8 mouse cellular contexts compared by ENCODE assay signal in the genomic region with DNA sequence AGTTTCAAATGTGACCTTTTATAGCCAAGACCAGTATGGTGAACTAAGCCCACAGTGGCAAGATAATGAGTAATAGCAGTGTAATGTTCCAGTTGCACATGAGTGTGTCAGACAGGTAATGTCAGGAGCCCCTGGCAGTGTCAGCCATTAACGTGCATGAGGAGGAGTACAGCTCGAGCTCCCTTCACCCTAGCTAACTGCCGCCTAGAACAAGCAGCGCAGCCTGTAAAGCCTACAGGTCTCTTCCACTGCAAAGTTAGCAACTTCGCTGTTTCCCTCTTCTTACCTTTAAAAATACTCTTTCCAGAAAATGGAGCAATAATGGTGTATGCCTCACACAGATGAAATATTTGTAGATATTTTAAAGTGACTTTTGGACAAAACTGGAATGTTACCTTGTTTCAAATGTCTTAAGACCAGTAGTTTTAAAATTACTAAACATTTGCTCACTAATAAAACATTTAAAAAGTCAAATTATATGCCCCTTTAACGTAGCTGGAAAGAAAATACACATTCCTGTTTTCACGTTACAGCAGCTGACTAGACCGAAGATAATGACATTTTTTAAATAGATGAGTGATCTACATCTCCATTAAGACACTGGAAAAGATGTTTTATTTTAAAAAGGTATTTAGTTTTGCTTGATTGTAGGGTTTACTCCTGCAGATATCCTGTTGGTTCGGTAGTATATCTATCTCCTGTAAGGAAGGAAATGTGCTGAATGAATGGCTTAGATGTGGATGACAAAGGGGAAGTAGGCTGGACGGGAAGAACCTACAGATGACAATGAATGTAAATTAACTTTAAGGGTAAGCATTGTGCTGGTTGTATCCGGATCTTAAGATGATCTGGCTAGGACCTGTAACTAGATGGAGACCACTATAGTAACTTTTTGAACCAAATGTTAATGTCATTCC. TPM values are rescaled to one million over a fixed set of nuclear protein-coding genes. Genes with fewer than 3 reads are reported as not detected.
DNase-seq lines count a peak whose midpoint lies in the region; ATAC-seq and TF ChIP-seq lines count a peak whose summit lies in the region.

No protein-coding gene starts in this region.

- no peak for TF ChIP-seq CTCF in lung, embryonic 14.5 days (IDR thresholded peaks at IDR 0.05; ENCODE audit: low read depth)
- TF ChIP-seq CTCF in hindbrain, postnatal 0 days (IDR thresholded peaks at IDR 0.05; ENCODE audit: low read depth): no peak

- H3K4me2 ChIP-seq in lung, embryonic 14.5 days: peak overlapping the region; percentile 95
- peak overlapping the region; percentile 88 for H3K4me2 ChIP-seq in embryonic facial prominence, embryonic 12.5 days (replicated peaks)
- H3K4me2 ChIP-seq in hindbrain, postnatal 0 days (ENCODE audit: low read depth, low read length): peak overlapping the region; percentile 95
- H3K4me2 ChIP-seq in midbrain, embryonic 14.5 days (ENCODE audit: low read length): peak overlapping the region; percentile 97

- no peaks in the 10 kb centered on the region for H3K9me3 ChIP-seq in lung, embryonic 14.5 days (ENCODE audit: low read depth, low read length)
- no peaks in the 10 kb centered on the region for H3K9me3 ChIP-seq in embryonic facial prominence, embryonic 12.5 days
- no peaks in the 10 kb centered on the region for H3K9me3 ChIP-seq in hindbrain, postnatal 0 days (ENCODE audit: low read length)
- no peaks in the 10 kb centered on the region for H3K9me3 ChIP-seq in midbrain, embryonic 14.5 days (ENCODE audit: control insufficient read depth, low read length)

- no peak for DNase-seq in lung, embryonic 14.5 days
- DNase-seq in lung, postnatal 25 days (ENCODE audit: low spot score): no peak
- no peak for DNase-seq in hindbrain, postnatal 0 days (ENCODE audit: low spot score)
- DNase-seq in midbrain, embryonic 14.5 days: no peak
- DNase-seq in frontal cortex, postnatal 10 days (ENCODE audit: low spot score in 2 of 2): no peak
- DNase-seq in cerebellum, adult 11 months: no peak

- H3K27me3 ChIP-seq in lung, embryonic 14.5 days (ENCODE audit: insufficient read depth, low read length): no peaks in the 10 kb centered on the region
- H3K27me3 ChIP-seq in embryonic facial prominence, embryonic 12.5 days: no peaks in the 10 kb centered on the region
- no peaks in the 10 kb centered on the region for H3K27me3 ChIP-seq in hindbrain, postnatal 0 days (ENCODE audit: insufficient read depth, low read length)
- H3K27me3 ChIP-seq in midbrain, embryonic 14.5 days (ENCODE audit: control insufficient read depth, insufficient read depth, low read length): no peaks in the 10 kb centered on the region

- H3K9ac ChIP-seq in lung, embryonic 14.5 days: peak overlapping the region; percentile 98
- H3K9ac ChIP-seq in embryonic facial prominence, embryonic 12.5 days: peak overlapping the region; percentile 99
- peak overlapping the region; percentile 97; the same call in 1 of the 2 replicates for H3K9ac ChIP-seq in hindbrain, postnatal 0 days (replicated peaks; ENCODE audit: low read length)
- peak overlapping the region; percentile 88; the same call in 1 of the 2 replicates for H3K9ac ChIP-seq in midbrain, embryonic 14.5 days (replicated peaks; ENCODE audit: low read length)

- H3K36me3 ChIP-seq in lung, embryonic 14.5 days (ENCODE audit: insufficient read depth): peaks cover 37% of the 10 kb centered on the region
- no peaks in the 10 kb centered on the region for H3K36me3 ChIP-seq in embryonic facial prominence, embryonic 12.5 days
- no peaks in the 10 kb centered on the region for H3K36me3 ChIP-seq in hindbrain, postnatal 0 days (ENCODE audit: insufficient read depth, low read length)
- 0 out of 2 replicates have a peak, but pooled peaks cover 6% of the 10 kb centered on the region for H3K36me3 ChIP-seq in midbrain, embryonic 14.5 days (ENCODE audit: control insufficient read depth, insufficient read depth, low read length)

- H3K27ac ChIP-seq in lung, embryonic 14.5 days (ENCODE audit: low read depth): no peak overlapping the region
- H3K27ac ChIP-seq in embryonic facial prominence, embryonic 12.5 days: no peak overlapping the region
- H3K27ac ChIP-seq in hindbrain, postnatal 0 days: no peak overlapping the region
- H3K27ac ChIP-seq in midbrain, embryonic 14.5 days (replicated peaks; ENCODE audit: low read depth, low read length): no peak overlapping the region

- no peak for ATAC-seq in lung, embryonic 14.5 days (ENCODE audit: insufficient read depth)
- ATAC-seq in embryonic facial prominence, embryonic 12.5 days (ENCODE audit: insufficient number of reproducible peaks, insufficient read depth, low FRiP score, low TSS enrichment): no peak
- no peak for ATAC-seq in hindbrain, postnatal 0 days
- ATAC-seq in midbrain, embryonic 14.5 days (ENCODE audit: low FRiP score, low TSS enrichment): no peak
- no peak for ATAC-seq in inflammation-experienced regulatory T-cells, adult 6 months

- WGBS in lung, embryonic 14.5 days: 34% methylated on average over 11 of the region's 11 CpGs
- WGBS in embryonic facial prominence, embryonic 12.5 days: 46% methylated on average over 11 of the region's 11 CpGs
- 34% methylated on average over 11 of the region's 11 CpGs for WGBS in hindbrain, postnatal 0 days
- 44% methylated on average over 11 of the region's 11 CpGs for WGBS in midbrain, embryonic 14.5 days

- H3K4me3 ChIP-seq in lung, embryonic 14.5 days (ENCODE audit: low read depth, low read length): peak overlapping the region; percentile 99
- H3K4me3 ChIP-seq in embryonic facial prominence, embryonic 12.5 days: peak overlapping the region; percentile 98
- H3K4me3 ChIP-seq in hindbrain, postnatal 0 days (ENCODE audit: low read length): peak overlapping the region; percentile 100
- H3K4me3 ChIP-seq in midbrain, embryonic 14.5 days (replicated peaks; ENCODE audit: low read depth, low read length): peak overlapping the region; percentile 99

- 0 out of 2 replicates have a peak, but pooled peaks cover 6% of the 10 kb centered on the region for H3K4me1 ChIP-seq in lung, embryonic 14.5 days (ENCODE audit: insufficient read depth)
- peaks cover 11% of the 10 kb centered on the region for H3K4me1 ChIP-seq in embryonic facial prominence, embryonic 12.5 days
- H3K4me1 ChIP-seq in hindbrain, postnatal 0 days (ENCODE audit: insufficient read depth, low read length): peaks cover 9% of the 10 kb centered on the region; the same call in 1 of the 2 replicates
- peaks cover 19% of the 10 kb centered on the region for H3K4me1 ChIP-seq in midbrain, embryonic 14.5 days (ENCODE audit: control insufficient read depth, insufficient read depth, low read length)

RNA-seq across cellular contexts. Expression of a gene that starts 1.9 kb away (rescaled TPM):
- 2.0 and 2.2 TPM in 2 replicates for polyA plus RNA-seq in lung, embryonic 14.5 days (2014; fragmentation: Nextera tagmentation; extraction: Ambion mirVana)
- polyA plus RNA-seq in embryonic facial prominence, embryonic 12.5 days (2016; fragmentation: Nextera tagmentation; extraction: Ambion mirVana): 2.4 and 3.7 TPM in 2 replicates
- not detected in 2 replicates for total RNA-seq in hindbrain, postnatal 0 days (2014; rRNA removed)
- polyA plus RNA-seq in hindbrain, postnatal 0 days (2015; fragmentation: Nextera tagmentation; extraction: Ambion mirVana): 0.43 and 1.5 TPM in 2 replicates
- 0.51 and 0.53 TPM in 2 replicates for polyA plus RNA-seq in midbrain, embryonic 14.5 days (2014; fragmentation: Nextera tagmentation; extraction: Ambion mirVana)
- not detected for polyA plus RNA-seq in inflammation-experienced regulatory T-cells, adult 6 months (2017; shearing (Covaris generic))

RNA-seq across cellular contexts. Expression of a gene that starts 2.2 kb away (rescaled TPM):
- polyA plus RNA-seq in lung, embryonic 14.5 days (2014; fragmentation: Nextera tagmentation; extraction: Ambion mirVana): 59.9 and 61.8 TPM in 2 replicates
- polyA plus RNA-seq in embryonic facial prominence, embryonic 12.5 days (2016; fragmentation: Nextera tagmentation; extraction: Ambion mirVana): 68.5 and 72.2 TPM in 2 replicates
- total RNA-seq in hindbrain, postnatal 0 days (2014; rRNA removed): 112 and 132 TPM in 2 replicates
- polyA plus RNA-seq in hindbrain, postnatal 0 days (2015; fragmentation: Nextera tagmentation; extraction: Ambion mirVana): 41.6 and 43.5 TPM in 2 replicates
- 34.5 and 34.7 TPM in 2 replicates for polyA plus RNA-seq in midbrain, embryonic 14.5 days (2014; fragmentation: Nextera tagmentation; extraction: Ambion mirVana)
- polyA plus RNA-seq in inflammation-experienced regulatory T-cells, adult 6 months (2017; shearing (Covaris generic)): 10 to 100 TPM; 40.5 to 93.3 (median 88.9) TPM

RNA-seq across cellular contexts. Expression of a gene that starts 17.1 kb away (rescaled TPM):
- 79.3 and 84.8 TPM in 2 replicates for polyA plus RNA-seq in lung, embryonic 14.5 days (2014; fragmentation: Nextera tagmentation; extraction: Ambion mirVana)
- polyA plus RNA-seq in embryonic facial prominence, embryonic 12.5 days (2016; fragmentation: Nextera tagmentation; extraction: Ambion mirVana): 94.1 and 95.4 TPM in 2 replicates
- total RNA-seq in hindbrain, postnatal 0 days (2014; rRNA removed): 24.9 and 34.3 TPM in 2 replicates
- polyA plus RNA-seq in hindbrain, postnatal 0 days (2015; fragmentation: Nextera tagmentation; extraction: Ambion mirVana): 69.7 and 78.2 TPM in 2 replicates
- 78.8 and 87.1 TPM in 2 replicates for polyA plus RNA-seq in midbrain, embryonic 14.5 days (2014; fragmentation: Nextera tagmentation; extraction: Ambion mirVana)
- polyA plus RNA-seq in inflammation-experienced regulatory T-cells, adult 6 months (2017; shearing (Covaris generic)): 100 to 1,000 TPM; 135 to 198 (median 180) TPM
